Mouse (Mus musculus): Measurements from ENCODE around the gene Gm5460.
A peak's percentile ranks its signal among the peaks of the same experiment; 100 is the strongest.

The Gm5460 gene

GRCm38 (mm10) chr14:34077222-34077621 is 60.7 kb downstream of the Gm5460 start:
- DNase-seq, result no peak

- DNase-seq, result no peak
These were observed 61.7 kb downstream of the Gm5460 start for GRCm38 (mm10) chr14:34078293-34078692.

- DNase-seq, result peak; percentile 64
These were observed 63.9 kb downstream of the Gm5460 start for GRCm38 (mm10) chr14:34080321-34080997.

GRCm38 (mm10) chr14:34085731-34086130 is 69.2 kb downstream of the Gm5460 start, which contains the start of gene Anxa8:
Gene Anxa8, plus strand, starts transcription at chr14:34085981.
- DNase-seq, result no peak

GRCm38 (mm10) chr14:34086806-34087205 is 70.2 kb downstream of the Gm5460 start:
- no peak for DNase-seq

GRCm38 (mm10) chr14:34087856-34088398 is 71.4 kb downstream of the Gm5460 start:
- DNase-seq, result no peak

- DNase-seq, result no peak
These were observed 73.2 kb downstream of the Gm5460 start for GRCm38 (mm10) chr14:34089796-34090195.

GRCm38 (mm10) chr14:34091475-34091874 is 74.9 kb downstream of the Gm5460 start:
- DNase-seq, result no peak

GRCm38 (mm10) chr14:34092856-34093255 is 76.3 kb downstream of the Gm5460 start:
- no peak for DNase-seq

GRCm38 (mm10) chr14:34096161-34096560 is 79.6 kb downstream of the Gm5460 start:
- DNase-seq, result no peak

Data from cerebellum, adult 8-10 months (tissue).